Mouse (Mus musculus): ENCODE data around the gene Plrg1.

Gene Plrg1

DNA sequence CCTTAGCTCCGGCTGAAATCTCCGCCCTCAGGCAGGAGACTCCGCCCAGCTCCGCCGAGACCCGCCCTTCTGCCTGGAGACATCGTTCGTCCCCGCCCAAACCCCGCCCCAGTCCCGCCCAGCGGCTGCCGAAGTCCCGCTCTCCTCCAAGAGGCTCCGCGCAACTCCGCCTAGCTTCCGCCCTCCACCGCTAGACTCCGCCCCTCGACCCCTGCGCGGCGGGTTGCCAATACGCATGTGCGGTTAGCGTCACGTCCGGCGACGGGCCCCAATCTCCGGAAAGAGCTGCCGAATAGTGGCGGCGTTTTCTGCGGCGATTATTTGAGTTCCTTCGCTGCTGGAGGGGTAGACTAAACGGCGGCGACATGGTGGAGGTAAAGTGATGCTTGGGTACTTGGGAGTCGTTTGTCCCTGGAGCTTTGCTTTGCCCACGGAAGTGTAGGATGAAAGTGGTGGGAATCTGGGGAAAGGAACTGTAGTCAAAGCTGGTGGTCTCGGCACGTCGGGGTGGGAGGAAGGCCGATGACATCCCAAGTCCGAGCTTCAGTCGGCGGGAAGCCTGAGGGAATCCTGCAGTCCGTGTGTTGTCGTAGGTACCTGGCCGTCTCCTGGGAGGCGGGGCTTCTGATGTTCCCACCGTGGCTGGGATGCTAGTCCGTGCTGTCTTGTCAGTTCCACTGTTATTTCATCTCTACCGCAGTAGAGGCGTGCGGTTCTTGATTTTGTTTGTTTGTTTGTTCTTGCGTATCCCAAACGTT lies at the start of gene Plrg1:
Gene Plrg1 (plus strand): TSS at position 242 of the 758 bp plus-strand sequence.
- DNase-seq, result peak; percentile 98

GRCm38 (mm10) chr3:83007557-83007956 lies 47.8 kb upstream of the Plrg1 start, which contains the start of gene Fgg:
Fgg (plus strand) TSS chr3:83007724.
- no peak for DNase-seq

DNA sequence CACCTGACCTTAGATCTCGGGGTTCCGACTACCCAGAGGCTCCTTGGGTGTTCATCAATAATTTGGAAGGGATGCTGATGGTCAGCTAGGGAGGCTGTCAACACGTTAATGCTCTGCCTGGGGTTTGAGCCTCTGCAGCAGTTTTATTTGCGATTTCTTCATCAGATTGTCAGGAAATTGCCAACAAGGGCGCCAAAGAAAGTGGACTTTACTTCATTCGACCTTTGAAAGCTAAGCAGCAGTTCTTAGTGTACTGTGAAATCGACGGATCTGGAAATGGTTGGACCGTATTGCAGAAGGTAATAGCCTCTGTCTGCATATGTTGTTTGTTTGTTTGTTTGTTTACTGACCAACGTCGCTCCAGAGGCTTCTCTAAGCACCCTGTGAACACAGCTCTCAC lies 45.0 kb upstream of the Plrg1 start:
- peak in 1 of 2 experiments; percentile 31 for DNase-seq

DNA sequence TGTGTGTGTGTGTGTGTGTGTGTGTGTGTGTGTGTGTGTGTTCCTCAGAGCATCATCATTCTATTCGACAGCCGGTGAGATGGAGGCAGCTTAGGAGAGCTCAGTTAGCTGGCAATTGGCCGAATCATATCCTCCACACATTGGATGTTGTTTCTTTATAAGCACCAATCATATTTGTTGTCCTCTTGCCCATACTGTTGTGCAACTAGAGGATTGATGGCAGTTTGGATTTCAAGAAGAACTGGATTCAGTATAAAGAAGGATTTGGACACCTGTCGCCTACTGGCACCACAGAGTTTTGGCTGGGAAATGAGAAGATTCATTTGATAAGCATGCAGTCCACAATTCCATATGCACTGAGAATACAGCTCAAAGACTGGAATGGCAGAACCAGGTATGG lies 44.2 kb upstream of the Plrg1 start:
- no peak for DNase-seq

DNA sequence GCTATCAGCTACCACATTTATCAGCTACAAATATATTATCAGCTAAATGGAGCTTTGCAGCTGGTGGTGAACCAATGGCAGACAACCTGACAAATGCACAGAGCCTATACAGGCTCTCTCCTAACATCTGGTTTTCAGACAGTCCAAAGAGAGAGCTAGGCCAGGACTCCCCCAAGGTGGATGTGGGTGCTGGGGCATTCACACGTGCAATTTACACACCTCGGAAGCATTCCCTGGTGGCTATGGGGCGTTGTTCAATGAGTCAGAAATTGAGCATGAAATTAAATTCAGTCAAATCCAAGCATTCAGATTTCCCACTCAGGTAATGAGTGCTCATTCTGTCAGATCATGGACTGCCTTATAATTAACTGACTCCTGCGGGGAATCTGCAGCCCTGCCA lies 43.8 kb upstream of the Plrg1 start:
- no peak for DNase-seq

DNA sequence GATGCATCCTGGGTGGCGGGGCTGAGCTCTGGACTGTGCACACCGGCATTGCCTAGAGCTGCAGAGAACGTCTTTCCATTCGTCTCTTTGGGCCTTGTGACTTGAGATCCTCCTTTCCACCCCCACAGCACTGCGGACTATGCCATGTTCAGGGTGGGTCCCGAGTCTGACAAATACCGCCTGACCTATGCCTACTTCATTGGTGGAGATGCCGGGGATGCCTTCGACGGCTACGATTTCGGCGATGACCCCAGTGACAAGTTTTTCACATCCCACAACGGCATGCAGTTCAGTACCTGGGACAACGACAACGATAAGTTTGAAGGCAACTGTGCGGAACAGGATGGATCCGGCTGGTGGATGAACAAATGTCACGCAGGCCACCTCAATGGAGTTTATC lies 42.7 kb upstream of the Plrg1 start:
- no peak for DNase-seq

GRCm38 (mm10) chr3:83013951-83014350 lies 41.4 kb upstream of the Plrg1 start:
- DNase-seq, result no peak

- DNase-seq, result no peak
These were observed 39.1 kb upstream of the Plrg1 start for GRCm38 (mm10) chr3:83016236-83016635.

GRCm38 (mm10) chr3:83020387-83020786 lies 34.9 kb upstream of the Plrg1 start:
- no peak for DNase-seq

GRCm38 (mm10) chr3:83021176-83021575 lies 34.1 kb upstream of the Plrg1 start:
- peak in 1 of 2 experiments; percentile 24 for DNase-seq

- no peak for DNase-seq
These were observed 30.3 kb upstream of the Plrg1 start for GRCm38 (mm10) chr3:83025036-83025435.

GRCm38 (mm10) chr3:83025475-83026301 lies 29.6 kb upstream of the Plrg1 start, which contains the start of gene Fga:
Fga (plus strand) TSS chr3:83026076.
- DNase-seq, result peak; percentile 65 to 77

DNA sequence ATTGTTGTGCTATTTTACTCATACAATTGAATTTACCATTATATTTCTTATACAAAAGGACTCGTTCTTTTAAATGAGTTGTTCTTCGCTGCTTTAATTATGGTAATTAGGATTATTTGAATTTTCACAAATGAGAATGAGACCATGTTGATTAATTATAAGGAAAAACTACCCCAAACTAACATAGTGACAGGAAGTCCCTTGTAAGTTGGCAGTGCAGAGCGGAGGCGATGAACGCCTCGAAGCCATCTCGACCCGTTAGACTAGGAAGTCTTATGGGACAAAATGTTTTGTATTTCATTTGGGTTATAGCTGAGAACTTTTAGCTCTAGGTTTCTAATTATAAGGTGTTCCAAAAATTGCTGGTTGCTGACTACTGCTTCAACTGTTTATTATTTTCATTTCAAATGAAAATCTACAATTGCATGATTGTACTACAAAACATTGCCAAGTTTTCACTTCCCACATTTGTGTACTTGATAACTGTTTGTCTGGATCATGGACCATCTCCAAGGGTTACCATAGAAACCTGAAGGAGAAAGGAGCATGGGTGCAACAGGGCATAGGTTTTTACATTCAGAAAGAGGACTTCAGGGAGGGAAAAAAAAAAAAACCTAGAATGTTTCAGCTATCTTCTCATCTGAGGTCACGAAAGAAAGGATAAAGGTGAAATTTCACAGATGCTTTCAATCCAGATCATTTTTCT lies 27.6 kb upstream of the Plrg1 start:
- DNase-seq, result no peak

- DNase-seq, result no peak
These were observed 25.0 kb upstream of the Plrg1 start for GRCm38 (mm10) chr3:83030331-83030730.

DNA sequence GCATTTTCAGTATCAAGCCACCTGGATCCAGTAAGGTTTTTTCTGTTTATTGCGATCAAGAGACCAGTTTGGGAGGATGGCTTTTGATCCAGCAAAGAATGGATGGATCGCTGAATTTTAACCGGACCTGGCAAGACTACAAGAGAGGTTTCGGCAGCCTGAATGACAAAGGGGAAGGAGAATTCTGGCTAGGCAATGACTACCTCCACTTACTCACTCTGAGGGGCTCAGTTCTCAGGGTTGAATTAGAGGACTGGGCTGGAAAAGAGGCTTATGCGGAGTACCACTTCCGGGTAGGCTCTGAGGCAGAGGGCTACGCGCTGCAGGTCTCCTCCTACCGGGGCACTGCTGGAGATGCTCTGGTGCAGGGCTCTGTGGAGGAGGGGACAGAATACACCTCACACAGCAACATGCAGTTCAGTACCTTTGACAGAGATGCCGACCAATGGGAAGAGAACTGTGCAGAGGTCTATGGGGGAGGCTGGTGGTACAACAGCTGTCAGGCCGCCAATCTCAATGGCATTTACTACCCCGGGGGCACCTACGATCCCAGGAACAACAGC lies 22.5 kb upstream of the Plrg1 start:
- DNase-seq, result no peak

- DNase-seq, result no peak
These were observed 21.5 kb upstream of the Plrg1 start for GRCm38 (mm10) chr3:83033801-83034200.

GRCm38 (mm10) chr3:83038865-83039264 lies 16.5 kb upstream of the Plrg1 start:
- no peak for DNase-seq

DNA sequence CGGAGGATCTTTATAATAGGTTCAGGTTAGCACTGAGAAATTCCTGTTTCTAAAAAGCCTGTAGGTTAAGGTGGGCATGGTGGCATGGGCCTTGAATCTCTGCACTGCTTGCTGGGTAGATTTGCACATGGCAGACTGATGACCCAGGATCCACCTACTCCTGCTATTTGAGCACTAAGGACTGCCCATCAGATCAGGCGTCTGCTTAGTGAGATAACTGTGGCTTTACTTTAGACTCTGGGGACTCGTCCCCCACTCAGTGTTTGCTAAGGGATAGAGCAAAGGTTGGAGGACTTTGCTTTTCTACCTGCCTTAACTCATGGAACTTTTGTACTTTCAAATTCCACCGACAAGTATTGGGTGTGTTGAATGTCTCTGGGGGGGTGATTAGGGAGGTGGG lies 15.7 kb upstream of the Plrg1 start:
- DNase-seq, result no peak

- no peak for DNase-seq
These were observed 12.9 kb upstream of the Plrg1 start for GRCm38 (mm10) chr3:83042451-83042850.

GRCm38 (mm10) chr3:83046649-83047048 lies 8.7 kb upstream of the Plrg1 start:
- DNase-seq, result no peak

GRCm38 (mm10) chr3:83049680-83050079 lies 5.6 kb upstream of the Plrg1 start, which contains the start of gene Fgb:
Fgb (minus strand) TSS chr3:83049863.
- DNase-seq, result no peak

DNA sequence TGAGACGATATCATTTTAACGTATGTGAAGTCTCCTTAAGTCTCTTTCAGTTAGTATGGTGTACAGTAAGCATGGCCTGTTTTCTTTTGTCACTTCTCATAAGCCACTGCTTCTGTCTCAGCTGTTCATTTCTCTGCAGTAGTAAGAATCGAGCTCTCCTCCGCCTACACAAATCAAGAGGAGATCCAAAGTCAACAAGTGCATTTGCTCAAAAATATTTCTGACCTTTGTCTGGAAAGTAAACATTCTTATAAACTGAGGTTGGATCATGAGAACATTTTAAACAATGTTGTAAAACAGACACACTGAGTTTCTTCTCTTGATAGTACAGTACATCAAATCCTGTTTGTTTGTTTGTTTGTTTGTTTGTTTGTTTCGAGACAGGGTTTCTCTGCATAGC lies 4.7 kb upstream of the Plrg1 start:
- no peak for DNase-seq

- no peak for DNase-seq
These were observed 3.2 kb upstream of the Plrg1 start for GRCm38 (mm10) chr3:83052102-83052501.
